Mouse (Mus musculus) lung, adult 2 months (tissue): ENCODE results near the gene Stk26.

Experiments
- CTCF ChIP-seq: fragments of 200-500 bp; IDR thresholded peaks from 2 replicates; pipeline ENCODE4 v1.5.1; 2011; ENCODE audit warnings: mild to moderate bottlenecking, low read length, control low read depth; ENCODE audit not compliant: insufficient read depth
- POLR2A ChIP-seq: fragments of 200-500 bp; IDR thresholded peaks from 2 replicates; pipeline ENCODE4 v1.6.1; 2011; ENCODE audit warnings: low read depth, mild to moderate bottlenecking, control low read depth, low read length, borderline replicate concordance; ENCODE audit errors: extremely low read depth

DNA sequence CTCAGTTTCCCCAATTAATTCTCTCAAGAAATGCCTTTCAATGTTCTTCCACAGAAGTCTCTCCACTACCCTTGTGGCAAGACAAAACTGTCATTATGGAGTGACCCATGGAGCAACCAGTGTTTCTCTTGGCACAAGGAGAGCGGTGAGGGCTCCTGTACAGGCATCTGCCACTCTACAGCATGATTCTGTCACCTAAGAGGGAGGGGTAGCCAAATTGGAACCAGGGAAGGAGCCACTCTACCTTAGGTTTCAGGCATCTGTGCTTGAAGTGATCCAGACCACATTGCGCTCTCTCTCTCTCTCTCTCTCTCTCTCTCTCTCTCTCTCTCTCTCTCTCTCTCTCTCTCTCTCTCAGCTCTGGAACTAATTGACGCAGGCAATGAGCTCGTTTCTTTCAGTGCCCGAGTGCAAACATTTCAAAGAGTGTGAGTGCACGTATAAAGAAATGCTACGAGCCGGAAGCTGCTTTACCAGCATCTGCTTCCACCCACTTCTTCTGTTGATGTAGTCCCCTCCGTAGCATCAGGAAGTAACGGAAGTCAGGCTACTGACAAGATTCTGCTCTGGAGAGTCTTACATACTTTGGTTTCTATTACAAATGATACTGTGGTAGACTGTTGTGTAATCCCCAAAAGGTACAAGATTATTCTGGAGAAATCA, 4.7 kb upstream of the Stk26 start:
- TF ChIP-seq POLR2A = no peak
- no peak for TF ChIP-seq CTCF
